Comparison of ENCODE assay signal across 8 mouse cellular contexts in genomic region chr12:85192461-85193108, GRCm38 (mm10). TPM values are rescaled to one million over a fixed set of nuclear protein-coding genes. Genes with fewer than 3 reads are reported as not detected.
DNase-seq lines count a peak whose midpoint lies in the region; ATAC-seq and TF ChIP-seq lines count a peak whose summit lies in the region.

No protein-coding gene starts in this region.

- H3K4me2 ChIP-seq in liver, embryonic 11.5 days: no peak overlapping the region
- H3K4me2 ChIP-seq in stomach, embryonic 14.5 days (replicated peaks; ENCODE audit: low read depth, low read length): no peak overlapping the region

- 0 out of 2 replicates have a peak, but pooled peaks cover 5% of the 10 kb centered on the region for H3K4me1 ChIP-seq in liver, embryonic 11.5 days (replicated peaks; ENCODE audit: control insufficient read depth, insufficient read depth, low read length)
- peaks cover 38% of the 10 kb centered on the region for H3K4me1 ChIP-seq in heart, embryonic 10.5 days
- H3K4me1 ChIP-seq in limb, embryonic 10.5 days: peaks cover 42% of the 10 kb centered on the region
- H3K4me1 ChIP-seq in stomach, embryonic 14.5 days (ENCODE audit: control insufficient read depth, insufficient read depth, low read length): peaks cover 31% of the 10 kb centered on the region; the same call in 1 of the 2 replicates

- POLR2A ChIA-PET in Patski (lab: Charles Lee): no interaction called here

- no peak for ATAC-seq in liver, embryonic 11.5 days (replicated peaks; ENCODE audit: low FRiP score)
- ATAC-seq in Patski: peak; percentile 73
- ATAC-seq in stomach, embryonic 14.5 days (ENCODE audit: insufficient number of reproducible peaks, insufficient read depth, low FRiP score, low read depth): peak; percentile 54

- no peaks in the 10 kb centered on the region for H3K9me3 ChIP-seq in liver, embryonic 11.5 days (ENCODE audit: control insufficient read depth, low read length)
- no peaks in the 10 kb centered on the region for H3K9me3 ChIP-seq in heart, embryonic 10.5 days
- H3K9me3 ChIP-seq in limb, embryonic 10.5 days (replicated peaks): no peaks in the 10 kb centered on the region
- H3K9me3 ChIP-seq in stomach, embryonic 14.5 days (ENCODE audit: control insufficient read depth, low read depth, low read length): no peaks in the 10 kb centered on the region

- WGBS in liver, embryonic 11.5 days: 28% methylated on average over 19 of the region's 19 CpGs
- 24% methylated on average over 19 of the region's 19 CpGs for WGBS in heart, embryonic 10.5 days
- 30% methylated on average over 19 of the region's 19 CpGs for WGBS in limb, embryonic 10.5 days
- 26% methylated on average over 19 of the region's 19 CpGs for WGBS in stomach, embryonic 14.5 days

- peak; percentile 33 for DNase-seq in liver
- DNase-seq in liver, embryonic 11.5 days (ENCODE audit: low spot score): no peak
- no peak for DNase-seq in Patski (ENCODE audit: low read depth, low spot score)
- no peak for DNase-seq in heart, embryonic 10.5 days (ENCODE audit: low spot score)
- DNase-seq in limb, embryonic 10.5 days (ENCODE audit: low spot score): no peak
- DNase-seq in layer of hippocampus, postnatal 36 days: no peak
- DNase-seq in right cerebral cortex, postnatal 36 days (ENCODE audit: low spot score in 2 of 2): no peak

- H3K27me3 ChIP-seq in liver, embryonic 11.5 days (replicated peaks; ENCODE audit: control insufficient read depth, insufficient read depth, low read length): no peaks in the 10 kb centered on the region
- H3K27me3 ChIP-seq in Patski: no peaks in the 10 kb centered on the region
- peaks cover 29% of the 10 kb centered on the region; the same call in 1 of the 2 replicates for H3K27me3 ChIP-seq in heart, embryonic 10.5 days (ENCODE audit: insufficient read depth, poor library complexity, severe bottlenecking)
- peaks cover 42% of the 10 kb centered on the region for H3K27me3 ChIP-seq in limb, embryonic 10.5 days (ENCODE audit: low read depth, poor library complexity, severe bottlenecking)
- no peaks in the 10 kb centered on the region for H3K27me3 ChIP-seq in stomach, embryonic 14.5 days (ENCODE audit: control insufficient read depth, insufficient read depth, low read length)

- TF ChIP-seq CTCF in Patski (IDR thresholded peaks at IDR 0.05): no peak

- H3K9ac ChIP-seq in liver, embryonic 11.5 days (ENCODE audit: low read depth, low read length): no peak overlapping the region
- H3K9ac ChIP-seq in stomach, embryonic 14.5 days (replicated peaks; ENCODE audit: low read depth, low read length): no peak overlapping the region

- H3K27ac ChIP-seq in liver, embryonic 11.5 days (ENCODE audit: low read depth, low read length): no peak overlapping the region
- H3K27ac ChIP-seq in heart, embryonic 10.5 days: peak overlapping the region; percentile 37
- H3K27ac ChIP-seq in limb, embryonic 10.5 days: peak overlapping the region; percentile 54
- H3K27ac ChIP-seq in stomach, embryonic 14.5 days (ENCODE audit: low read length): no peak overlapping the region

- H3K4me3 ChIP-seq in liver, embryonic 11.5 days (ENCODE audit: low read depth, low read length): no peak overlapping the region
- no peak overlapping the region for H3K4me3 ChIP-seq in heart, embryonic 10.5 days
- H3K4me3 ChIP-seq in limb, embryonic 10.5 days: 0 out of 2 replicates have a peak overlapping the region, but pooled peaks have one; percentile 8
- H3K4me3 ChIP-seq in stomach, embryonic 14.5 days (ENCODE audit: low read depth, low read length): no peak overlapping the region

- no peaks in the 10 kb centered on the region for H3K36me3 ChIP-seq in liver, embryonic 11.5 days (ENCODE audit: control insufficient read depth, insufficient read depth, low read length)
- no peaks in the 10 kb centered on the region for H3K36me3 ChIP-seq in heart, embryonic 10.5 days
- H3K36me3 ChIP-seq in limb, embryonic 10.5 days: no peaks in the 10 kb centered on the region
- no peaks in the 10 kb centered on the region for H3K36me3 ChIP-seq in stomach, embryonic 14.5 days (ENCODE audit: control insufficient read depth, insufficient read depth, low read length)

- in situ Hi-C loops in Patski (cut with MboI; ENCODE audit: low pct_unique_long_range_greater_than_20kb): loop anchor here (25.0 kb wide), 1 partner anchor 295 kb away; no protein-coding TSS in a partner anchor

- CTCF ChIA-PET in Patski (lab: Charles Lee): interaction anchor here (1.6 to 2.3 kb wide), 2 partner anchors 23 to 27 kb away, joined by 6 to 8 read pairs; partner anchors contain the start of gene Eif2b2

RNA-seq across cellular contexts. Expression of gene Pgf, which starts 15.0 kb away (rescaled TPM):
- polyA plus RNA-seq in liver, embryonic 11.5 days (2014; fragmentation: Nextera tagmentation; extraction: Ambion mirVana): 4.0 and 5.7 TPM in 2 replicates
- 0.41 TPM for polyA plus RNA-seq in Patski (2021)
- 9.3 and 13.6 TPM in 2 replicates for polyA plus RNA-seq in heart, embryonic 10.5 days (2016; fragmentation: Nextera tagmentation; extraction: Ambion mirVana)
- 6.9 and 9.6 TPM in 2 replicates for polyA plus RNA-seq in limb, embryonic 10.5 days (2016; fragmentation: Nextera tagmentation; extraction: Ambion mirVana)
- 18.2 and 21.8 TPM in 2 replicates for polyA plus RNA-seq in stomach, embryonic 14.5 days (2014; fragmentation: Nextera tagmentation; extraction: Ambion mirVana)
- total RNA-seq in layer of hippocampus, postnatal 36 days (2021): 1 to 10 TPM; 4.2 to 4.5 TPM

RNA-seq across cellular contexts. Expression of gene Eif2b2, which starts 26.7 kb away (rescaled TPM):
- 75.6 and 86.5 TPM in 2 replicates for polyA plus RNA-seq in liver, embryonic 11.5 days (2014; fragmentation: Nextera tagmentation; extraction: Ambion mirVana)
- 68.8 TPM for polyA plus RNA-seq in Patski (2021)
- polyA plus RNA-seq in heart, embryonic 10.5 days (2016; fragmentation: Nextera tagmentation; extraction: Ambion mirVana): 71.5 and 91.3 TPM in 2 replicates
- polyA plus RNA-seq in limb, embryonic 10.5 days (2016; fragmentation: Nextera tagmentation; extraction: Ambion mirVana): 126 and 133 TPM in 2 replicates
- polyA plus RNA-seq in stomach, embryonic 14.5 days (2014; fragmentation: Nextera tagmentation; extraction: Ambion mirVana): 81.1 and 82.5 TPM in 2 replicates
- 10 to 100 TPM; 52.4 to 57.6 TPM for total RNA-seq in layer of hippocampus, postnatal 36 days (2021)

RNA-seq across cellular contexts. Expression of gene Rps6kl1, which starts 41.5 kb away (rescaled TPM):
- 0.99 and 1.1 TPM in 2 replicates for polyA plus RNA-seq in liver, embryonic 11.5 days (2014; fragmentation: Nextera tagmentation; extraction: Ambion mirVana)
- 0.60 TPM for polyA plus RNA-seq in Patski (2021)
- polyA plus RNA-seq in heart, embryonic 10.5 days (2016; fragmentation: Nextera tagmentation; extraction: Ambion mirVana): 1.4 and 1.5 TPM in 2 replicates
- 0.39 and 0.45 TPM in 2 replicates for polyA plus RNA-seq in limb, embryonic 10.5 days (2016; fragmentation: Nextera tagmentation; extraction: Ambion mirVana)
- 1.5 and 1.8 TPM in 2 replicates for polyA plus RNA-seq in stomach, embryonic 14.5 days (2014; fragmentation: Nextera tagmentation; extraction: Ambion mirVana)
- 10 to 100 TPM; 39.9 to 40.2 TPM for total RNA-seq in layer of hippocampus, postnatal 36 days (2021)

Comparison
In these comparisons a context has a peak if more than half of its experiments do, and no peak if none do; other contexts are left out.
1. H3K27ac ChIP-seq: peak in heart, embryonic 10.5 days (single experiment) and limb, embryonic 10.5 days (single experiment); none in liver, embryonic 11.5 days (single experiment) and stomach, embryonic 14.5 days (single experiment).